Mouse (Mus musculus): ENCODE data around the gene Upk3b.

DNA sequence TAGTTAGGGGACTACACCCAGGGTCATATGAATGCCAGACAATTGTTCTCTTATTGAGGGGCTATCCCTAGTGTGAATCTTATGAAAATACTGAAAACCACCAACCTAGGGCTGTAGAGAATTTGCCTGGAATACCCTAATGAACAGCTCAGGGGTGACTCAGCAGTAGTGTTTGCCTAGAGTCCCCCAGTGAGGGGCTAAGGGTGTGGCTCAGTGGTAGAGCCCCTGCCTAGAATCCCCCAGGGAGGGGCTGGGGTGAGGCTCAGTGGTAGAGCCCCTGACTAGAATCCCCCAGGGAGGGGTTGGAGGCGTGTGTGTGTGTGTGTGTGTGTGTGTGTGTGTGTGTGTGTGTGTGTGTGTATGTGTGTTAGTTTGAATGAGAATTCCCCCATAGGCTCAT lies 1.6 kb upstream of the Upk3b start:
- TF ChIP-seq POLR2A (IDR thresholded peaks at IDR 0.05; ENCODE audit: borderline replicate concordance, control insufficient read depth, low read depth, low read length) = no peak
- TF ChIP-seq CTCF (IDR thresholded peaks at IDR 0.05; ENCODE audit: control insufficient read depth, insufficient read depth, low read length) = no peak

Measured in bone marrow, adult 2 months (tissue).